16 mouse cellular contexts compared by ENCODE assay signal in the genomic region with DNA sequence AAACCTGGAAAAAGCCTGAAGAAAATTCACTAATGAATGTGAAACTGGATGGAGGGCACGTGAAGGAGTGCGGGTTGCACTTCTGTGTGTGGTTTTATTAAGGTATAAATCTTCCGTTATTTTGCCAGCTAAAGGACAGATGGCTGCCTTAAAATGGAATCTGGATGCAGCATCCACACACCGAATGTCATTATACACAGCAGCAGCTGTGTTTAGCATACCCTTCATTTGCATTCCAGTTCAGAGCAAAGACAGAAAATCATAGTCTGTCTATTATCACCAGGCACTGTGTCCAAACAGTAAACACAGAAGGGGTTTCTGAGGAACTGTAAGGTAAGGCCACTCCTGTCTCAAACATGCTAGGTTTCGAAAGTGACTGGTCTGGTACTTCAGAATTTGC.
DNase-seq lines count a peak whose midpoint lies in the region; ATAC-seq lines count a peak whose summit lies in the region.
"Had no signal": no experiment of that assay in that cellular context is flagged by ENCODE, and none has a peak within 500 bp of the region (broad histone marks: within the 10 kb centered on the region; RNA-seq: fewer than 3 reads in every experiment).

No protein-coding gene starts in this region.

- no peak for DNase-seq in forebrain, embryonic 10.5 days (ENCODE audit: extremely low spot score, low spot score)
- DNase-seq in left cerebral cortex, postnatal 36 days (ENCODE audit: low spot score in 2 of 2) = peak; percentile 13 to 19
- no peak for DNase-seq in left cerebral cortex, adult 8-10 months (ENCODE audit: low spot score in 2 of 2)
- peak; percentile 2 for DNase-seq in forelimb bud, embryonic 11.5 days (ENCODE audit: low read depth, low spot score)
- no peak for DNase-seq in thymus, postnatal 14 days
- no peak for DNase-seq in gastrocnemius, postnatal 25 days
- DNase-seq: cerebellum, adult 9-10 months; gastrocnemius, adult 2 months; heart, postnatal 14 days; liver; lung, adult 2 months had no signal

- H3K9me3 ChIP-seq in forebrain, embryonic 12.5 days = no peaks in the 10 kb centered on the region
- H3K9me3 ChIP-seq in forebrain, embryonic 10.5 days = no peaks in the 10 kb centered on the region
- no peaks in the 10 kb centered on the region for H3K9me3 ChIP-seq in neural tube, embryonic 14.5 days (ENCODE audit: control insufficient read depth, low read length)
- H3K9me3 ChIP-seq: intestine, embryonic 15.5 days had no signal

- no peaks in the 10 kb centered on the region for H3K27me3 ChIP-seq in forebrain, embryonic 12.5 days
- H3K27me3 ChIP-seq in forebrain, embryonic 10.5 days (ENCODE audit: poor library complexity, severe bottlenecking) = no peaks in the 10 kb centered on the region
- H3K27me3 ChIP-seq in neural tube, embryonic 14.5 days (ENCODE audit: control insufficient read depth, insufficient read depth, low read length) = no peaks in the 10 kb centered on the region
- H3K27me3 ChIP-seq: intestine, embryonic 15.5 days; Patski had no signal

- no peaks in the 10 kb centered on the region for H3K36me3 ChIP-seq in forebrain, embryonic 12.5 days (replicated peaks)
- H3K36me3 ChIP-seq in forebrain, embryonic 10.5 days (replicated peaks) = no peaks in the 10 kb centered on the region
- H3K36me3 ChIP-seq in neural tube, embryonic 14.5 days (ENCODE audit: control insufficient read depth, insufficient read depth, low read length) = no peaks in the 10 kb centered on the region
- H3K36me3 ChIP-seq: intestine, embryonic 15.5 days had no signal

- no peak overlapping the region for H3K4me3 ChIP-seq in forebrain, embryonic 12.5 days (replicated peaks)
- no peak overlapping the region for H3K4me3 ChIP-seq in forebrain, embryonic 10.5 days
- H3K4me3 ChIP-seq in neural tube, embryonic 14.5 days (ENCODE audit: low read depth, low read length) = no peak overlapping the region
- H3K4me3 ChIP-seq: gastrocnemius, adult 2 months; intestine, embryonic 15.5 days had no signal

- ATAC-seq in forebrain, embryonic 12.5 days (ENCODE audit: low FRiP score) = peak; percentile 70; the same call in 1 of the 2 replicates
- peak; percentile 85 for ATAC-seq in neural tube, embryonic 14.5 days (ENCODE audit: low read depth)
- ATAC-seq: intestine, embryonic 15.5 days; Patski had no signal

- intact Hi-C loops in left cerebral cortex, postnatal 36 days (cut with DNase I) = loop anchor here (1.0 kb wide), 1 partner anchor 14 kb away; no protein-coding TSS in a partner anchor

- 74% methylated on average over 5 of the region's 5 CpGs for WGBS in forebrain, embryonic 12.5 days
- 92% methylated on average over 5 of the region's 5 CpGs for WGBS in forebrain, embryonic 10.5 days
- 49% methylated on average over 5 of the region's 5 CpGs for WGBS in neural tube, embryonic 14.5 days

- H3K4me2 ChIP-seq in forebrain, embryonic 12.5 days = no peak overlapping the region
- H3K4me2 ChIP-seq in neural tube, embryonic 14.5 days (ENCODE audit: low read depth, low read length) = no peak overlapping the region
- H3K4me2 ChIP-seq: intestine, embryonic 15.5 days had no signal

- H3K9ac ChIP-seq in forebrain, embryonic 12.5 days = no peak overlapping the region
- no peak overlapping the region for H3K9ac ChIP-seq in neural tube, embryonic 14.5 days (replicated peaks; ENCODE audit: low read depth, low read length)
- H3K9ac ChIP-seq: intestine, embryonic 15.5 days had no signal

- no peaks in the 10 kb centered on the region for H3K4me1 ChIP-seq in forebrain, embryonic 12.5 days
- no peaks in the 10 kb centered on the region for H3K4me1 ChIP-seq in forebrain, embryonic 10.5 days
- H3K4me1 ChIP-seq in neural tube, embryonic 14.5 days (ENCODE audit: control insufficient read depth, insufficient read depth, low read length) = no peaks in the 10 kb centered on the region
- H3K4me1 ChIP-seq: intestine, embryonic 15.5 days had no signal

- peak overlapping the region; percentile 36; the same call in 1 of the 2 replicates for H3K27ac ChIP-seq in forebrain, embryonic 12.5 days
- H3K27ac ChIP-seq in forebrain, embryonic 10.5 days = no peak overlapping the region
- no peak overlapping the region for H3K27ac ChIP-seq in neural tube, embryonic 14.5 days (ENCODE audit: low read depth, low read length)
- H3K27ac ChIP-seq: gastrocnemius, adult 2 months; intestine, embryonic 15.5 days; kidney, postnatal 0 days had no signal

Comparison
In these comparisons a context has a peak if more than half of its experiments do, and no peak if none do; other contexts are left out.
1. DNase-seq: peak in left cerebral cortex, postnatal 36 days (2 of 2) and forelimb bud, embryonic 11.5 days (single experiment); none in forebrain, embryonic 10.5 days (single experiment), left cerebral cortex, adult 8-10 months (0 of 2), thymus, postnatal 14 days (single experiment) and gastrocnemius, postnatal 25 days (single experiment).